Mouse (Mus musculus): ENCODE measurements at regions not wholly inside any gene's neighbourhood (a gene's known extent, or its start where the extent isn't known, plus 50 kb on each side); places are given as distances from the start of the nearest gene placed in this dataset.

GRCm38 (mm10) chr3:81505316-81505715 is 427.1 kb upstream of the Ctso start:
- TF ChIP-seq POLR2A (IDR thresholded peaks at IDR 0.05; ENCODE audit: control insufficient read depth in 1 of 2, insufficient read depth in 1 of 2, low read depth in 1 of 2, low read length in 2 of 2, poor library complexity in 1 of 2) (no peak), E2F4 (IDR thresholded peaks at IDR 0.05; ENCODE audit: borderline replicate concordance, low read depth, low read length) (no peak), CTCF (IDR thresholded peaks at IDR 0.05 in 2 of 3, conservative IDR thresholded peaks at IDR 0.05 in 1 of 3; ENCODE audit: control insufficient read depth in 1 of 3, insufficient read depth in 1 of 3, low read depth in 2 of 3, low read length in 3 of 3, poor library complexity in 1 of 3, severe bottlenecking in 1 of 3) (no peak), ZC3H11A (IDR thresholded peaks at IDR 0.05; ENCODE audit: low read depth, low read length) (no peak), TBP (IDR thresholded peaks at IDR 0.05; ENCODE audit: low read depth, low read length) (no peak), JUND (IDR thresholded peaks at IDR 0.05; ENCODE audit: low read depth, low read length) (no peak)
